Mouse (Mus musculus) brain, embryonic 18.5 days (tissue): ENCODE measurements around the gene Epb41l1.
"Not testable (repeated sequence)": the region's sequence is repeated elsewhere in the genome, so short reads cannot be mapped to it uniquely, and the experiment has no call there.

Experiments used
- DNase-seq: peaks from one replicate; pipeline ENCODE4 v3.0.0-alpha.2; 2012; ENCODE audit warnings: low read depth, low spot score

Epb41l1 gene

DNA sequence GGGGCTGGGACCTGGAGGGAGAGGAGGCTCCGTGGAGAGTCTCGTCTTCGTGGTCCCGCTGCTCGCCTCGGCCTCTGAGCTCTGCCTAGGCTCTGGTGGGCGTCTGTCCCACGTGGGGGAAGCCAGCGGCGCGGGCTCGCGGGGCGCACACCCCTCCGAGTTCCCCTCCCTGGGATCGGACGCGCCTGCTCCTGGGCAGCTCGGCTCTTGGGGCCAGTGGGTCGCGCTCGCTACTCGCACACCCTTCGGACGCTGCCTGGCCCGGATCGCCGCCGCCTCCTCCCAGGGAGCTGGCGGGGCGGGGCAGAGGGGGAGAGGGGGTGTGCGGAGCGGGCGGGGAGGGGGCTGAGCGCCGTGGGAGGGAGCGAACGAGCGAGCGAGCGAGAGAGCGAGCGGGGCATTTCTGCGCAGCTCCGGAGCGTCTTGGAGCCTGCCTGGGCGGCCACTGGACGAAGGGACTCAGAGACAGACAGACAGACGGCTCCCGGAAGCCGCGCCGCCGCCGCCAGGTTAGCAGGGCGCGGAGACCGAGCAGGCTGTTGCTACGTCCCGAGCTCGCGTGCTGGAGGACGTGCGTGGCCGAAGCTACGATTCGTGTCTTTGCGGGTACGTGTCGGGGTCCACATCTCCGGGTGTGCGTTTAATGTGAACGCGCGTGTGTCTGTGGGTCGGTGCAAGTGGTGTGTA is at the start of gene Epb41l1:
TSS of gene Epb41l1 (plus strand) at position 216 of the 687 bp plus-strand sequence.
- DNase-seq: no peak

DNA sequence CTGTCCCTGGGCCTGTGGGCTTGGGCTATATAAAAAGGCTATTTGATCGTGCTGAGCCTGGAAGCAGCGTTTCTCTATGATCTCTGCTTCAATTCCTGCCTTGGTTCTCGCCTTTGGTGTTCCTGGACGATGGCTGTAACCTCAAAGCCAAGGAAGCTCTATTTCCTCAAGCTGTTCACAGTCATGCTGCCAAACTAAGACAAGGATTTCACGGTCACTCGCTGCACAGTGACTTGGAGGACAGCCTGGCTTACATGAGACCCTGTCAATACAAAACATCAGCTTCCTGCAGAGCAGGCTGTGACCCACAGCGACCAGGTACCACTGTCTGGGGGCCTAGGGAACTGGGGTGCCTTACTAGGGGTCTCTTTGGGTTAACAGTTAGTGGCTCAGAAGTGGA is 43.8 kb upstream of the Epb41l1 start:
- DNase-seq: no peak

DNA sequence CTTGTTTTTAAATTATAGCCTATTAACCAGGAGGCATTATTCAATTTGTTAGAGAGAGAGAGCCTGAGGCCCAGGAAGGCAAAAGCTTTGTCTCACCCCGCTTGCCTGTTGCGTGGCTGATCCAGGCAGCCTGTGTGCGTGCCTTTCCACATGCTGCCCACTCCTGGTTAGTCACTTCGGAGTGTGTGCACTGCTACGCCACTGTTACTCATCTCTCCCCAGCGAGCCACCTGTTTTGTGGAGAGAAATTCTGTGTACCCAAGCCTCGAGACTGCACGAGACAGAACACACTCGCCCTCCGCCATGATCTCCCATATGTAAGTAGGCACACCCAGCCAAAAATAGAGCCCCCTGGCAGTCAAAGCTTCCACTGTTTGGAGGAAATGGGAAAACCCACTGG is 40.8 kb upstream of the Epb41l1 start:
- DNase-seq: no peak

DNA sequence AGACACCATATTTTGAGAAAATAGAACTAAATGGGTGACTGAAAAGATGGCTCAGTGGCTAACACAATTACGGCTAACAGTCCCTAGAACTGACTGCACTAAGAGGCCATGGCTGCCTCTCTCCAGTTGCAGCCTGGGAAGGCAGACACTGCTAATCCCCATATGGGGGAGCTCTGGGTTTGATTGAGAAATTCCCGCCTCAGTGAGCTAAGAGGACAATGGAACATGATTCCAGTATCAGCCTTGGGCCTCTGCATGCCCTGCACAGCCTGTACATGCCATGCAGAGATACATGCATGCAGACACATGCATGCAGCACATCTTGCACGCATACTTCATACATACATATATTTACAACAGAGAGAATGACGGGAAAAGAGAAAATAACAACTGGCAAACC is 39.4 kb upstream of the Epb41l1 start:
- no peak for DNase-seq

DNA sequence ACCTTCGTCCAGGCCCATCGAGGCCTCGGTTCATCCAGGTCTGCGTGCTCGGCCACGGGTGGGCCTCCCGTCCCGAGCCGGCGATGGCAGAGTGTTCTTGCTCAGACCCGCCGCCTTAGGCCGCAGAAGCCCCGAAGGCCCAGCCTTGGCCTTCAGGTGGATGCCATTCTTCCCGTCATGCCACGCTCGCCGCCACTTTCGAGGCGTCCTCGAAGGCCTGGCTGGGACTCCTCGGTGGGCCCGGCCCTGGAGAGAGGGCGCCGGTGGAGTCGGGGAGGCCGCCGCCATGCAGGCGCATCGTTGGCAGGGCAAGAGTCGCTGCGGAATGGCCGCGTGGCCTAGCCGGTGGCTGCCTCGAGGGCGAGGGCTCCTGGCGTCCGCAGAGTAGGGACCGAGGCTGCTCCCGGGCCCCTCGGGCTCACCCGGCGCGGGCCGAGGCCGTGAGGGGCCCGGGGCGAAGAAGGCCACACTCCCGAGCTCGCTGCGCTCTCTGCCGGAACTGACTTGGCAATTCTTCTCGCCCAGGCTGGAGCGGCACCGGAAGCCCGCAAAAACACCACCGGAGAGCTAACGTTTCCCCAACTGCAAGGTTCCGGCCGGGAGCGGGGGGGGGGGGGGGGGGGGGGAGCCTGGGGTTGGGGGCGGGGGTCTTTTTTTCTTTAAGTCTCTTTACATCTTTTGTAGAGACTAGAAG is 28.1 kb upstream of the Epb41l1 start:
- DNase-seq: not testable (repeated sequence)

DNA sequence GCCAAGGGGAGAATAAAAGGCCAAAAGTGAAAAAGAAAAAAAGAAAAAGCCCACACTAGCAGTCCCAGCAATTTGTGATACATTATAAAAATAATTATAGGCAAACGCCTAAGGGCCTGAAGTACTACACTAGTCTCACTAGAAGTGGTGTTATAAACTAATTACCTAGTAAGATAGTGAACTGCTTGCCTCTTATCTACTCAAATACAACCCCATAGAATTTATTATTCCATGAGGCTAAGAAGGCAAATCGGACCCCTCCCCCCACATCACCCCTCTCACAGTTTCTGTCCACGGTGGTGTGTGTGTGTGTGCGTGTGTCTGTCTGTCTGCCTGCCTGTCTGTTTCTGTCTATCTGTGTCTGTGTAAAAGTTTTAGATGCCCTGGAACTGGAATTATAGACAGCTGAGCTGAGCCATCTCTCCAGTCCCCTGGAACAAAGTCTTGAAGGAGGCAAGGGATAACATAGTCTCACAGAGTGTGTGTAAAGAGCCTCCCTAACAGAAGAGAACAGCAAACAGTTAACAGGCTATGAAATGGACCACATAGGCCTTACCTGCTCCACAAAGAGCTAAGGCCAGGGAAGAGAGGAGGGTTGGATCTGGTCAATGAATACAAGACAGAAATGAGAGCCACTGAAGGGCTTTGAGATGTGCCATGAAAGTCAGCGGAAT is 27.4 kb upstream of the Epb41l1 start:
- no peak for DNase-seq

DNA sequence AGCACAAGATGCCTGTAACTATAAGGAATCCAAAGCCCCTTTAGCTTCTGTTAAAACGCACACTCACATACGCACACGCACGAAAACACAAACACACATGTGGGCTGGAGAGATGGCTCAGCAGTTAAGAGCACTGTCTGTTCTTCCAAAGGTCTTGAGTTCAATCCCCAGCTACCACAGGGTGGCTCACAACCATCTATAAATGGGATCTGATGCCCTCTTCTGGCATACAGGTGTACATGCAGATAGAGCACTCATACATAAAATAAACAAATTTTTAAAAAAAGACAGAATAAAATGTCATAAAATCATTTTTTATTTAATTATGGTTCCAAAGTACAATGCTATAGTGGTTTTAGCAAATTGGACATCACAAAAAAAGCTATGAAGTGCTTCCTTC is 26.4 kb upstream of the Epb41l1 start:
- DNase-seq: no peak

DNA sequence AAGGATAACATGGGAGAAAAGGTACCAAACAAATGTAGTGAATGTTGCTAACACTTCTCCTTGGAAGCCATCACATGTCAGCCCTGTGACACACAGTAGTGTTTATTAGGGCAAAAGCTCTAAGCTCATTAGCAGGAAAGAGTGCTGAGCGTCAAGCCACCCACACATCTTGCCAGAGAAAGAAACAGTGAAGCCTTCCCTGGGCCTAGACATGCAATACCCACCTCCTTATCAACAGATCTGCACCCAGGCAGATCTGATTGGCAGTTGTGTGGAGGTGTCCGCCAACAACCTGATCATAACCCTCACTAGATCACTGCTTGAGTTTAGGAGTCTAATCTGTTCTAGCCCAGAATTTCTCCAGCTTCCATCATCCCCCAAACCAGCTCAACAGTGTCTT is 24.6 kb upstream of the Epb41l1 start:
- DNase-seq: no peak

DNA sequence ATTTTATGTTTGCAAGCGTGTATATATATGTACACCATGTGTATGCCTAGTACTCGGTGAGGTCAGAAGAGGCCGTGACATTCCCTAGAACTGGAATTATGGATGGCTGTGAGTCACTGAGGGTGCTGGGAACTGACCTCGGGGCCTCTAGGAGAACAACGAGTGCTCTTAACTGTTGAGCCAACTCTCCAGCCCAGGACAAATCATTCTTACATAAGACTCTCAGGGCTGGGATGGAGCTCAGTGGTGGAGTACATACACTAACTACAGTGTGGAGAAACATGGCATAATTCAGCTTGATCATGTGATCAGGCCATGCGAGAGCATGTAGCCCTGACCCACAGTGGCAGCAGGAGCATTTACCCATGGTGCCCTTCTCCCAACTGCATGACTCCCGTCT is 22.7 kb upstream of the Epb41l1 start:
- no peak for DNase-seq

DNA sequence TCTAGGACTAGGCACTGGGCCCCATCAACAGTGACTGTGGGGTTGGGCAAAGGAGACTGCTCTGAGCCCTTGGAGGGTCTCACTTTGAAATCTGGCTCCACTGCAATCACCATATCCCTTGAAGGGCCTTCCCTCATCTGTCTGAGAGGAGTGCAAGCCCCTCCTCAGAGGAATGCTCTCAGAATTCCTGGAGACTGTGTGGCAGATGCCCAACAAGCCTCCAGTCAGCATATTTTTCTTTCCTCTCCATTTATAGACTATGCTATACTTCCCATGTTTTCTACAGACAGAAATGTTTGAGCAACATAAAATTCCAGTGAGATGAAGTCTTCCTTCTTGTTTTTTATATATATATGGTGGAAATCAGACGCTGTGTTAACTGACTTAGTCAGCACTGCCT is 21.2 kb upstream of the Epb41l1 start:
- DNase-seq: no peak

DNA sequence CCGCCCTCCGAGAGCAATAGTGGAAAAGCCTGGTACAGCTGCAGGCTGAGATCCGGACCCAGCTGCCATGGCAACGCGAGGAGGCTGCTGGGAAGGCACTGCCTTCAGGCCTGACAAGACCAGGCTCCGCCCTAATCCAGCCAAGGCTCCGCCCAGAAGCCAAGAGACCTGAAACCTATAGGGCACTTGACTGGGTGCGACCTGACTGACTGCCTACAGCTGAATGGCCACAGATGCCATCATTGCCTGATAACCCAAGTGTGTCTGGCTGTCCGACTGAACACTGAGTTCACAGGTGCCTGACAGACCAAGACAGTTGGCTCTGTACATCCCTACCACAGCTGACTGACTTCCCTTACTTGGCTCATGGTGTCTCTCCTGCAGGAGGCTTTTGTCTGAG is 19.4 kb upstream of the Epb41l1 start:
- no peak for DNase-seq

DNA sequence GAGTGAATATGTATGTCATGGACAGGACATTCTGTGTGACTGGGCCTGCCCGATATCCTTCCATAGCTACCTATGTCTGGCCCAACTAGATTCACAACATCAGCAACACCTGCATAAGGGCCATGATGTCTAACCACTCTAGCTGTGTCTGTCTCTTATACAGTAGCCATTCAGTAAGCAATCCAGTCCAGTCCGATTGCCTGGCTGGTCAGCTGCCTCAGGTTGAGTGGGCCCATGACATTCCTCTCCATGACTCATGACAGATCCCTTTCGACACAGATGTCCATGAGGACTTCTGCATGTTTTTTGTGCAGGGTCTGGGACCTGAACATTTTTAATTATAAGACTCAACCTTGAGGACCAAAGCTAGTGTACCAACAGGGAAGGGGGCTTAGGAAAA is 18.7 kb upstream of the Epb41l1 start:
- no peak for DNase-seq

DNA sequence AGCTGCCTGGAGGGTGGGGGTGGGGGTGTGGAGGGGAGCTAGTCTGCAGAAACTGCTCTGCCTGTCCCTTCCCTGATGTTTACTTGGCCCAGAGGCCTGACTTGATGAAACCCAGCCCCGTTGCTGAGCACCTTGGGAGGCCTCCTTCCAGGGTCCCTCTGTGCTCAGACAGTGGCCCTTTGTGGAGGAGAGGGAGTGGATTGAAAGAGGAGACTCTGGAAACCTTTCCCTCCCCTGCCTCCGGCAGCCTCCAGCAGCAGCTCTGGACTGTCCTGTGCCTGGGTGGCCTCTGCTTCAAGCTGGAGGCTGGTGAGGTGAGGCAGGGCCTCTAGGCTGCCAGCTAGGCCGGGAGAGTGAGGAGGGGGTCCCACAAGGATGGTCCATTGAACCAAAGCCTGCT is 13.7 kb upstream of the Epb41l1 start:
- no peak for DNase-seq

DNA sequence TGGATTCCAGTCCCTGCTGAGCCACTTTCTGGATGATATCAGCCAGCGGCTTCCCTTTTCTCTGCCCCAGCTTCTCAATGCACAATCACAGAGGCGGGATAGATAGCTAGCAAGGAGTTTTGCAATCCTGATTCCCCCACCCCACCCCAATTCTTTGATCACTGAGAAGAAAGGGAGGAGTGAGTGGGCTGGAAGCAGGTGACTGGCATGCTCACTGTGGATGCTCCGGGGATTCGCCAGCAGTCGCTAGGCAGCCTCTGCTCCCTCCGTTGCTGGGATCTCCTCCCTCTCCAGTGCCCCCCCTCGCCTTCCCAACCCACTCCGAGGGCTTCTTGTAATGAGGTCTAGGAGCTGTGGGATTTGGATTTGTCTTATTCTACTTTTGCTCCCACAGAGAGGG is 12.5 kb upstream of the Epb41l1 start:
- DNase-seq: no peak

DNA sequence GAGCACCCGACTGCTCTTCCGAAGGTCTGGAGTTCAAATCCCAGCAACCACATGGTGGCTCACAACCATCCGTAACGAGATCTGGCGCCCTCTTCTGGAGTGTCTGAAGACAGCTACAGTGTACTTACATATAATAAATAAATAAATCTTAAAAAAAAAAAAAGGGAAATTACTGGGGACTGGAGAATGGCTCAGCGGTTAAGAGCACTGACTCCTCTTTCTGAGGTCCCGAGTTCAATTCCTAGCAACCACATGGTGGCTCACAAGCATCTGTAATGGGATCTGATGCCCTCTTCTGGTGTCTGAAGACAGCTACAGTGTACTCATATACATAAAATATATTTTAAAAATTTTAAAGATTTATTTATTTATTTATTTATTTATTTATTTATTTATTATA is 9.4 kb upstream of the Epb41l1 start:
- DNase-seq: not testable (repeated sequence)

DNA sequence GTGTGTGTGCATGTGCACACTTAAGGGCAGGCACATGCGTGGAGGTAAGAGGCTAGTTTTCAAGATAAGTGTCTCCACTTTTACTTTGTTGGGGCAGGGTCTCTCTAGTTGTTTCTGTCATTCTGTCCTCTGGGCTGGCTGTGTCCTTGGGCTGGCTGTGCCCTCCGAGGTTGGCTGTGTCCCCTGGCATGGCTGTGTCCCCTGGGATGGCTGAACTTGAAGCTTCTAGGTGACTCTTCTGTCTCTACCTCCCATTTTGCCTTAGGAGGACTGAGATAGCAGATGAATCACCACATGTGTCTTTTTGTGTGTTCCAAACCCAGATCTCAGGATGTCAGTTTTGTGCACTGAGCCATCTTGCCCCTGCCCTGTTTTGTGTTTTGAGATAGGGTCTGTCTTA is 5.7 kb upstream of the Epb41l1 start:
- DNase-seq: no peak

DNA sequence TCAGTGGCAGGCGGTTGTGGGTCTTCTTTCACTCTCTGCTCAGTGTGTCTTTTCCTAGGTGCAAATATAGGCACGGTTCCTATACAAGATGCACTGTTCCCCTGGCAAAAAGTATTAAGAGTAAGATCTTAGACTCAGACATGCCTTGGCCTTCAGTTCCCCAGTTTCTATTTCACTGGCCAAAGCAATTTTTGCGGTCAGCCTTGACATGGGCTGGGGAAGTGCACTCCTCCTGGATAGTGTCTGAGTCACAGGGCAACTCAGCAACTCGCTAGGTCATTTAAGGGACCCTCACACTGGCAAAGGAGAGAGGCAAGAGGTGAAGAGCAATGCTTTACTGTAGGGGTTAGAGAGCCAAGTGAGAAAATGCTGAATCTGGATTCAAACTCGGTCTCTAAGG is 5.0 kb upstream of the Epb41l1 start:
- no peak for DNase-seq

DNA sequence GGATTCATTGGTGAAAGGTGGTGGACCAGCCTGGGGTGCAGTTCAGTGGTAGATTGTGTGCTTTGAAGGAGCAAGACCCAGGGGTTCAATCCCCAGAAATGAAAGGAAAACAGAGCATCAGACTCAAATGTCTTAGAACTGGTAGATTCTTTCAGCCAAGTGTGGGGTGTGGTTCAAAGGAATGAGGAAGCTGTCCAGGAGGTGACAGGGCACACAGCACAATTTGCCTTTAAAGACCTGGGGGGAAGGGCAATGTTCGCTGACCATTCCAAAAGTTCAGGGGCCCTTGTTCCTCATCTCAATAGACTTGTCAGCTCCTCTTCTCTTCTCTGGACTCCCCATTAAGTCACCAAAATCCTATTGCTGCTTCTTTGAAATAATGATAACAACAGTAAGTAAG is 3.5 kb upstream of the Epb41l1 start:
- DNase-seq: no peak

DNA sequence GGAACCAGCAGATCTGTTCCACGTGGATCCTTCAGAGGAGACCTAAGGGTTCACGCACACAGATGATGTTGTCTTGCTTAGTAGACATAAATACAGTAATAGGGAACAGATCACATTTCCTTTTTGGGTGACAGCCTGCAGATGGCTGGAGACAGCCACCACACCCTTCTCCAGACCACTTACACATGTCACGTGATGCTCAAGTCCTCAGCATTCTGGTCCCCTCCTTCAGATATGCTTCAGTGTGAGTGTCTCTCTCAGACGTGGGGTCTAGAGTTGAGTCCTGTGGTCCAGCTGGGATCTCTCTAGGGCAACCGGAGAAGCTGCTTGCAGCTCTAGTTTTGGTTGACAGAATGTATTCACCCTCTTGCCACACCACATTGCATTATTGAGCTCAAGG is 2.2 kb upstream of the Epb41l1 start:
- no peak for DNase-seq

DNA sequence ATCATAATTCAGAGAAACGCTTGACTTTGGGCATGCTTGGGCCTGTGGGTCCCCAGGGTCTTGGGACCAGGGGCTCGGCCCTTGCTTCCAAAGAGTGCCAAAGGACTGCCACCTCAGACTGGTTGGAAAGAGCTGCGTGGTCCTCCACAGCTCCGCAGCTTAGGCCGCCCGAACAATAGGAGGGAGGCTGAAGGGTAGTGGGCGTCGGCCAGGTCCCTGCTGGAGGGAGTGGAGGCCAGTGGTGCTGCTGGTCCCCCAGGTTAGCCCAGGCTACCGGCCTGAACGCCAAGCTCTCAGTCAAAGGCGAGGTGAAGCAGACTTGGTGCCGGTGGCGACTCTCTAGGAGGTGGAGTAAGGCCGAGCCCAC is 399 bp upstream of the Epb41l1 start:
- no peak for DNase-seq

DNA sequence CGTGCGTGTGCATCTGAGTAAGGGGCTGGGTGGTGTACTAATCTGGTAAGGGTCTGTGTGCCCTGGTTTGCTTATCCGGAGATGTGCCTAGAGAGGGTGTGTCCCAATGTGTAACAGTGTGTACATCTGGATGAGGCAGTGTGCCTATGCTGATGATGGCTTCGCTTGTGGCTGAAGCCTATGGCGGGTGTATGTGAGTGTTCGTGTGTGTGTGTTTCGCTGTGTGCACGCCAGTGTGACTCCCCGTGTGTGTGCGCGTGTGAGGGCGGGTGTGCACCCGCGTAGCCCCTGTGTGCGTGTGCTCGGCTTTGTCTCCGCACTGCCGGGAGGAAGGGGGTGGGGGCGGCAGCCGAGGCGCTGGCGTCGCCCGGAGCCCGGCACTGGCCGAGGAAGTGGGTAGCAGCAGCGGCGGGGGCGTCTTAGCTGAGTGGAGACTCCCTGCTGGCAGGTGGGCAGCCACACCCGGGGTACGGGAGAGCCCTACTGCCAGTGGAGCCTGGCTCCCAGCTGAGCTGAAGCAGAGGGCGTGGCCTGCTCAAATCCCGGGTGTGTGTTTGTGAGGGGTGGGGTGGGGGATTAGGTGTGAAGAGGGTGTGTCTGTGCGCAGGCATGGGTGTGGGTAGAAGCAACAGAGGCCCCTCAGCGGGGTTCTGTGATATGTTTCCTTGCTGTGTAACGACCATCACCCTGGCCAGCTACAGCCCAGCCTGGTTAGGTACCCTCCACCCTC is 837 bp downstream of the Epb41l1 start:
- DNase-seq: no peak

DNA sequence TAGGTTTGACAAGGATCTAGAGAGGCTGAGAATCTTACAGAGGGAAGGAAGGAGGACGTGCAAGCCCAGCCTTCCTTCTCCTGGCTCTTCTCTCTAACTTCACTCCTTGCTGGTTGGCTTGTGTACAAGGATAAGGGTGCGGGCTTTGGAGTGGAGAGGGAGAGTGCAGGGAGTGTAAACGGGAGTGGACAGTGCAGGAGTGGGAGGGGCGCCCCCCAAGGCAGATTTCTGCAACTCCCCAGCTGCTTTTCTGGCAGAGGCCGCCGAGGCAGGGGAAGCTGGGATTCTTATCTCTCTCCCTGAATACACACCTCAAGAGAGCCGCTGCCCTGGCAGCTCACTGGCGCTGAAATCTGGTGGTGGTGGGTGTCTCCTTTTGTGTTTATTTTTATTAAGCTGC is 1.9 kb downstream of the Epb41l1 start:
- no peak for DNase-seq

DNA sequence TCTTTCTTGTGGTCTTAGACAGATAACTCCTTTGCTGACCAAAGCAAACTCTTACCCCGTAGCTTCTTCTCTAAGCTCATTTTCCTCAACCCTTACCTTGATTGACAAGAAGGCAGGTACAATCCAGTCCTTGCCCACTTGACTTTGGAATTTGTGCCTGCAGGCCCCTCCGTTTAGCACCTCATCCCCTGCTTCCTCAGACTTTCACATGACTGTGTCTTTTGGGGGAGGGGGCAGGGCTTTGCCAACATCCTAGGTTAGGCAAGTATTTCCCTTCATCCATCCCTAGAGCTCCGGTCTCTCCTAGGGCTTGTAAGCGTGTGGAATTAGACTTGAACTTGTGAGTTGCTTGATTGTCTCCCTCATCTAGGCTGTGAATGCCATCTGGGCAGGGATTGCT is 3.0 kb downstream of the Epb41l1 start:
- DNase-seq: no peak
